Mouse (Mus musculus): Measurements from ENCODE around the gene Ankrd23. TPM values are rescaled to one million over a fixed set of nuclear protein-coding genes. Genes with fewer than 3 reads are reported as not detected.

The Ankrd23 gene
- polyA plus RNA-seq, 1 experiment from 2014 or later: 15.3 TPM

GRCm38 (mm10) chr1:36492416-36493139 is 44.1 kb downstream of the Ankrd23 start:
- no peaks in the 10 kb centered on the region for H3K27me3 ChIP-seq (ENCODE audit: poor library complexity, severe bottlenecking)
- peaks cover 17% of the 10 kb centered on the region for H3K4me1 ChIP-seq
- peak; percentile 37 for DNase-seq (ENCODE audit: extremely low spot score, low spot score)
- WGBS: 51% methylated on average over 9 of the region's 9 CpGs
- H3K27ac ChIP-seq: 0 out of 2 replicates have a peak overlapping the region, but pooled peaks have one; percentile 25
- H3K9me3 ChIP-seq: no peaks in the 10 kb centered on the region
- H3K4me3 ChIP-seq: no peak overlapping the region
- peaks cover 5% of the 10 kb centered on the region; the same call in 1 of the 2 replicates for H3K36me3 ChIP-seq (replicated peaks)

GRCm38 (mm10) chr1:36489661-36490060 is 47.0 kb downstream of the Ankrd23 start:
- Histone ChIP-seq H3K9me3 (no peaks in the 10 kb centered on the region), H3K4me3 (no peak overlapping the region), H3K4me1 (peaks cover 17% of the 10 kb centered on the region), H3K36me3 (replicated peaks) (peaks cover 5% of the 10 kb centered on the region; the same call in 1 of the 2 replicates), H3K27me3 (ENCODE audit: poor library complexity, severe bottlenecking) (no peaks in the 10 kb centered on the region), H3K27ac (no peak overlapping the region)
- WGBS: 84% methylated on average over 6 of the region's 6 CpGs
- no peak for DNase-seq (ENCODE audit: extremely low spot score, low spot score)

GRCm38 (mm10) chr1:36487111-36487510 is 49.6 kb downstream of the Ankrd23 start:
- H3K4me3 ChIP-seq: no peak overlapping the region
- WGBS: 86% methylated on average over 9 of the region's 9 CpGs
- peaks cover 5% of the 10 kb centered on the region; the same call in 1 of the 2 replicates for H3K36me3 ChIP-seq (replicated peaks)
- H3K27ac ChIP-seq: no peak overlapping the region
- peaks cover 3% of the 10 kb centered on the region for H3K4me1 ChIP-seq
- DNase-seq (ENCODE audit: extremely low spot score, low spot score): no peak
- no peaks in the 10 kb centered on the region for H3K27me3 ChIP-seq (ENCODE audit: poor library complexity, severe bottlenecking)
- no peaks in the 10 kb centered on the region for H3K9me3 ChIP-seq

GRCm38 (mm10) chr1:36485080-36485479 is 51.6 kb downstream of the Ankrd23 start:
- no peak for DNase-seq (ENCODE audit: extremely low spot score, low spot score)
- 90% methylated on average over 7 of the region's 7 CpGs for WGBS
- no peak overlapping the region for H3K4me3 ChIP-seq

GRCm38 (mm10) chr1:36483825-36484224 is 52.9 kb downstream of the Ankrd23 start:
- Histone ChIP-seq H3K27ac (no peak overlapping the region), H3K4me1 (peaks cover 2% of the 10 kb centered on the region; the same call in 1 of the 2 replicates), H3K4me3 (no peak overlapping the region), H3K9me3 (no peaks in the 10 kb centered on the region), H3K27me3 (ENCODE audit: poor library complexity, severe bottlenecking) (no peaks in the 10 kb centered on the region), H3K36me3 (replicated peaks) (peaks cover 5% of the 10 kb centered on the region; the same call in 1 of the 2 replicates)
- DNase-seq (ENCODE audit: extremely low spot score, low spot score): no peak
- 62% methylated on average over 4 of the region's 4 CpGs for WGBS

More at GRCm38 (mm10) chr1:36485080-36485479, 51.6 kb downstream of the Ankrd23 start:
- Histone ChIP-seq H3K27me3 (ENCODE audit: poor library complexity, severe bottlenecking) (no peaks in the 10 kb centered on the region), H3K9me3 (no peaks in the 10 kb centered on the region), H3K36me3 (replicated peaks) (peaks cover 5% of the 10 kb centered on the region; the same call in 1 of the 2 replicates), H3K27ac (no peak overlapping the region), H3K4me1 (no peaks in the 10 kb centered on the region)

Small RNA genes within 50 kb of the gene (microRNA-seq; reads per million reads assigned to microRNA genes)
- not detected for gene Gm47280

Other genes with a start within 250 kb of the Ankrd23 start
- gene Arid5a, start 229.2 kb downstream of the Ankrd23 start, polyA plus RNA-seq (2016; fragmentation: Nextera tagmentation; extraction: Ambion mirVana): 2.9 TPM in 2 replicates
- 50.6 TPM in 2 replicates for gene Kansl3, start 167.7 kb downstream of the Ankrd23 start, polyA plus RNA-seq (2016; fragmentation: Nextera tagmentation; extraction: Ambion mirVana)
- 1.4 and 1.8 TPM in 2 replicates for gene Fer1l5, start 164.6 kb downstream of the Ankrd23 start, polyA plus RNA-seq (2016; fragmentation: Nextera tagmentation; extraction: Ambion mirVana)
- 59.6 and 60.5 TPM in 2 replicates for gene Lman2l, start 91.6 kb downstream of the Ankrd23 start, polyA plus RNA-seq (2016; fragmentation: Nextera tagmentation; extraction: Ambion mirVana)
- gene Cnnm4, start 65.3 kb downstream of the Ankrd23 start, polyA plus RNA-seq (2016; fragmentation: Nextera tagmentation; extraction: Ambion mirVana): 14.5 and 15.5 TPM in 2 replicates
- 2.9 and 3.0 TPM in 2 replicates for gene Cnnm3, start 25.0 kb downstream of the Ankrd23 start, polyA plus RNA-seq (2016; fragmentation: Nextera tagmentation; extraction: Ambion mirVana)
- gene Gm42417, start 2.5 kb upstream of the Ankrd23 start, polyA plus RNA-seq (2016; fragmentation: Nextera tagmentation; extraction: Ambion mirVana): not detected in 2 replicates
- gene Ankrd39, start 10.6 kb upstream of the Ankrd23 start, polyA plus RNA-seq (2016; fragmentation: Nextera tagmentation; extraction: Ambion mirVana): 17.9 and 22.2 TPM in 2 replicates
- 20.1 and 21.7 TPM in 2 replicates for gene Sema4c, start 21.5 kb upstream of the Ankrd23 start, polyA plus RNA-seq (2016; fragmentation: Nextera tagmentation; extraction: Ambion mirVana)
- gene Fam178b, start 146.3 kb upstream of the Ankrd23 start, polyA plus RNA-seq (2016; fragmentation: Nextera tagmentation; extraction: Ambion mirVana): 0.42 and 0.79 TPM in 2 replicates
- gene Cox5b, start 154.6 kb upstream of the Ankrd23 start, polyA plus RNA-seq (2016; fragmentation: Nextera tagmentation; extraction: Ambion mirVana): 496 and 519 TPM in 2 replicates
- not detected in 2 replicates for gene 4933424G06Rik, start 173.3 kb upstream of the Ankrd23 start, polyA plus RNA-seq (2016; fragmentation: Nextera tagmentation; extraction: Ambion mirVana)
- gene Actr1b, start 177.5 kb upstream of the Ankrd23 start, polyA plus RNA-seq (2016; fragmentation: Nextera tagmentation; extraction: Ambion mirVana): 136 and 141 TPM in 2 replicates
- gene Zap70, start 224.9 kb upstream of the Ankrd23 start, polyA plus RNA-seq (2016; fragmentation: Nextera tagmentation; extraction: Ambion mirVana): 0.33 and 0.43 TPM in 2 replicates

All from forebrain, embryonic 10.5 days (tissue).